ENCODE assay signal across 8 mouse cellular contexts in the genomic region with DNA sequence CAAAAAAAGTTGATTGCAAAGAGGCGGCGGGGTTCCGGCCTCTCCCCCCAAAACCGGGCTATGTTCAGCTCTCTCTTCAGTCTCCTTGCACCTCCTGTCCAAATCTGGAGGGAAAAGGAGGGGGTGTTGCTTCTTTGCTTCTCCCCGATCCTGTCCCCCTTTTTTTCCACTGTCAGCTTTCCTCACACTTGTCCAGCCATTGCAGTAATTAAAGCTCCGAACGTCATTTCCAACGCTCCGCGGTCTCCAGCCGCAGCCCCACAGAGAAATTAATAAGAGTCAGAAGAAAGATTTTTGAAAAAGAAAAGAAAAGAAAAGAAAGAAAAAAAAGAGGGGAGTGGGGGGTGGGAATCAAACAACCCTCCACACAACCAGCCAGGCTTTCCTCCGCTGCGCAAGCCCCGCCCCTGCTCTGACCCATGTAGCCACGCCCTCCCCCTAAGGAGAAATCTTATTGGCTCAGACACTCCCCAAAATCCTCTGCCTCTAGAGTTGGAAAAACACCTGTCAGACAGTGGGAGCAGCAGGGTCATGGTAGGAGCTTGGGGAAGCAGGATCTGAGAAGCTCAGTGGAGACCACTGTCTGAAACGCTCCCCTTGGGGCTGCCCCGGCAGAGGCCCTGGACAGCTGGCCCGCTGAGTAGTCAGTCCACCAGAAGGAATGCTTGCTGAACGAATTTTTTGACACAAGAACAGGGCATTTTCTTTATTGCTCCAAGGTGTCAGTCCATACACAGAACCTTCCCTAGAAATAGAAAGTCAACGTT. TPM values are rescaled to one million over a fixed set of nuclear protein-coding genes. Genes with fewer than 3 reads are reported as not detected.
DNase-seq lines count a peak whose midpoint lies in the region; ATAC-seq lines count a peak whose summit lies in the region.

No protein-coding gene starts in this region.

- 2% methylated on average over 20 of the region's 20 CpGs for WGBS in embryonic facial prominence, embryonic 15.5 days
- 2% methylated on average over 20 of the region's 20 CpGs for WGBS in hindbrain, embryonic 10.5 days
- 4% methylated on average over 20 of the region's 20 CpGs for WGBS in lung, embryonic 15.5 days

- H3K9ac ChIP-seq in embryonic facial prominence, embryonic 15.5 days: no peak overlapping the region
- peak overlapping the region; percentile 37 for H3K9ac ChIP-seq in lung, embryonic 15.5 days

- peak overlapping the region; percentile 100 for H3K4me2 ChIP-seq in embryonic facial prominence, embryonic 15.5 days (replicated peaks)
- peak overlapping the region; percentile 99 for H3K4me2 ChIP-seq in lung, embryonic 15.5 days

- ATAC-seq in embryonic facial prominence, embryonic 15.5 days (ENCODE audit: insufficient number of reproducible peaks, low FRiP score, low TSS enrichment, low read depth): 0 out of 2 replicates have a peak, but pooled peaks have one; percentile 44
- peak; percentile 72; the same call in 1 of the 2 replicates for ATAC-seq in lung, embryonic 15.5 days (ENCODE audit: borderline replicate concordance, extremely low read depth, low FRiP score, low TSS enrichment)
- no peak for ATAC-seq in inflammation-experienced regulatory T-cells, adult 6 months

- peaks cover 35% of the 10 kb centered on the region for H3K4me1 ChIP-seq in embryonic facial prominence, embryonic 15.5 days
- peaks cover 42% of the 10 kb centered on the region for H3K4me1 ChIP-seq in hindbrain, embryonic 10.5 days (replicated peaks)
- peaks cover 26% of the 10 kb centered on the region for H3K4me1 ChIP-seq in lung, embryonic 15.5 days

- H3K9me3 ChIP-seq in embryonic facial prominence, embryonic 15.5 days (replicated peaks): no peaks in the 10 kb centered on the region
- no peaks in the 10 kb centered on the region for H3K9me3 ChIP-seq in hindbrain, embryonic 10.5 days
- no peaks in the 10 kb centered on the region for H3K9me3 ChIP-seq in lung, embryonic 15.5 days

- H3K27ac ChIP-seq in embryonic facial prominence, embryonic 15.5 days (replicated peaks): no peak overlapping the region
- H3K27ac ChIP-seq in hindbrain, embryonic 10.5 days: peak overlapping the region; percentile 86
- H3K27ac ChIP-seq in lung, embryonic 15.5 days: no peak overlapping the region

- peak; percentile 6 to 11 for DNase-seq in urinary bladder, postnatal 36 days (ENCODE audit: low spot score in 2 of 2)
- no peak for DNase-seq in urinary bladder, adult 2 months (ENCODE audit: low spot score)
- peak; percentile 62 for DNase-seq in hindbrain, embryonic 10.5 days (ENCODE audit: low spot score)
- peak; percentile 14 to 49 for DNase-seq in layer of hippocampus, postnatal 10 days (ENCODE audit: low spot score in 2 of 2)
- DNase-seq in right cerebral cortex, adult 2 months (ENCODE audit: low spot score in 2 of 2): peak; percentile 21 to 34

- no peaks in the 10 kb centered on the region for H3K36me3 ChIP-seq in embryonic facial prominence, embryonic 15.5 days
- H3K36me3 ChIP-seq in hindbrain, embryonic 10.5 days: no peaks in the 10 kb centered on the region
- H3K36me3 ChIP-seq in lung, embryonic 15.5 days: no peaks in the 10 kb centered on the region

- H3K4me3 ChIP-seq in embryonic facial prominence, embryonic 15.5 days (replicated peaks): peak overlapping the region; percentile 62
- peak overlapping the region; percentile 82 for H3K4me3 ChIP-seq in hindbrain, embryonic 10.5 days
- H3K4me3 ChIP-seq in lung, embryonic 15.5 days: peak overlapping the region; percentile 54

- peaks cover 49% of the 10 kb centered on the region for H3K27me3 ChIP-seq in embryonic facial prominence, embryonic 15.5 days
- H3K27me3 ChIP-seq in hindbrain, embryonic 10.5 days (ENCODE audit: insufficient read depth, poor library complexity, severe bottlenecking): peaks cover 29% of the 10 kb centered on the region
- H3K27me3 ChIP-seq in lung, embryonic 15.5 days: peaks cover 40% of the 10 kb centered on the region

RNA-seq across cellular contexts. Expression of a gene that starts 0.5 kb away (rescaled TPM):
- polyA plus RNA-seq in urinary bladder, adult 2 months (2012; rRNA removed): 0.04 and 0.07 TPM in 2 replicates
- polyA plus RNA-seq in embryonic facial prominence, embryonic 15.5 days (2015; fragmentation: Nextera tagmentation; extraction: Ambion mirVana): 0.77 and 1.2 TPM in 2 replicates
- 2.3 and 3.8 TPM in 2 replicates for polyA plus RNA-seq in hindbrain, embryonic 10.5 days (2016; fragmentation: Nextera tagmentation; extraction: Ambion mirVana)
- 10 to 100 TPM; 41.0 to 42.0 TPM for total RNA-seq in layer of hippocampus, postnatal 10 days (2021)
- polyA plus RNA-seq in lung, embryonic 15.5 days (2015; fragmentation: Nextera tagmentation; extraction: Ambion mirVana): 0.91 and 1.0 TPM in 2 replicates
- not detected for polyA plus RNA-seq in inflammation-experienced regulatory T-cells, adult 6 months (2017; shearing (Covaris generic))
